Mouse (Mus musculus) activated CD4-positive, CD25-positive, alpha-beta regulatory T cell (primary cell): Measurements from ENCODE around the gene Enpep. TPM values are rescaled to one million over a fixed set of nuclear protein-coding genes. Genes with fewer than 3 reads are reported as not detected.

ENCODE experiments used
- polyA plus RNA-seq, 2 experiments: library from polyadenylated mRNA; unstranded; fragments of 100-300 nt; shearing (Covaris generic); gene quantifications; one replicate each; pipeline ENCODE4 v1.2.1; 2017

Gene Enpep
- polyA plus RNA-seq, result under 1 TPM in 1 of 2 experiments, not detected in 1; 0.27 TPM

DNA sequence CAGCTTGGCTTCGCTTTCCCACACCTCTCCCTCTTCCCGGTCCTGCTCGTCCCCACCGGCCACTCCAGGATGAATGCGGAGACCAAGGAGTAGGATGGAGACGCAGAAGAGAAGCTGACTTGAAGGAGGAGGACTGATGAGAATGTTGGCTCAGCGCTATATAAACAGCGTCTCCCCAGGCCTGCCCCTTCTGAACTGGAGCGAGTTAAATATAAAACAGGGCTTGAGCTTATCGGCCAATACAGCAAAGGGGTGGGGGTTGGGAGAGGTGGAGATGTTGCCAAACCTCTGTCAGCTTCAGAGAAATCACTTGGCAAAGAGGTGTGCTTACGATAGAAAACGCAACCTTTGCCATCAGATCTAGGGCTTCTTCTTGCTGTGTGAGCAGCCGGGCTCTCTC, at the start of gene Enpep:
Gene Enpep, minus strand, starts transcription at position 135 of the 400 bp plus-strand sequence.

Other genes with a start within 250 kb of the Enpep start
- gene Pitx2, start 132.8 kb downstream of the Enpep start, polyA plus RNA-seq, result under 1 TPM in 1 of 2 experiments, not detected in 1; 0.58 TPM
- 10 to 100 TPM in 1 of 2 experiments, 1 to 10 TPM in 1; 5.9 to 13.6 TPM for gene Elovl6, start 199.6 kb upstream of the Enpep start, polyA plus RNA-seq